Mouse (Mus musculus): ENCODE measurements at regions not wholly inside any gene's neighbourhood (a gene's known extent, or its start where the extent isn't known, plus 50 kb on each side); places are given as distances from the start of the nearest gene placed in this dataset.

DNA sequence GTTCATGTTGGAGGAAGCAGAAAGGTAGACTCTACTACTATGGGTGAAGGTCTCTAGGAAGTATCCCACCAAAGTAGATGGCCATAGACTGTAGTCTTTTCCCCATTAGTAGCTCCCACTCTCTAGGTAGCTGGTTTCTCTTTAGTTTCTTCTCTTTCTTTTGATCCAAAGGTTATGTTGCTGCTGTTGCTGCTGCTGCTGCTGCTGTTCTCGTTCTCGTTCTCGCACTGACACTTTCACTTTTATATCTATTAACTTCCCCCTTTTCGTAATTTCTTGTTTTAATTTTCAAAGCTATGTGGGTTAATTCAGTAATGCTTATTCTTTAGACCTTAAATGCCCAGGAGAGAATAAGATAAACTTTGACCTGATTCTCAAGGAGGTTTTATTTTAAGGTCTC lies 58.3 kb downstream of the Tmem100 start:
- H3K36me3 ChIP-seq = no peaks in the 10 kb centered on the region
- 74% methylated on average over 4 of the region's 4 CpGs for WGBS
- no peak for ATAC-seq (ENCODE audit: insufficient read depth, low FRiP score, low read depth)
- H3K4me2 ChIP-seq = no peak overlapping the region
- no peaks in the 10 kb centered on the region for H3K9me3 ChIP-seq
- no peak overlapping the region for H3K4me3 ChIP-seq (replicated peaks)
- H3K9ac ChIP-seq = no peak overlapping the region
- no peaks in the 10 kb centered on the region for H3K27me3 ChIP-seq (replicated peaks)
- no peaks in the 10 kb centered on the region for H3K4me1 ChIP-seq
- no peak overlapping the region for H3K27ac ChIP-seq

DNA sequence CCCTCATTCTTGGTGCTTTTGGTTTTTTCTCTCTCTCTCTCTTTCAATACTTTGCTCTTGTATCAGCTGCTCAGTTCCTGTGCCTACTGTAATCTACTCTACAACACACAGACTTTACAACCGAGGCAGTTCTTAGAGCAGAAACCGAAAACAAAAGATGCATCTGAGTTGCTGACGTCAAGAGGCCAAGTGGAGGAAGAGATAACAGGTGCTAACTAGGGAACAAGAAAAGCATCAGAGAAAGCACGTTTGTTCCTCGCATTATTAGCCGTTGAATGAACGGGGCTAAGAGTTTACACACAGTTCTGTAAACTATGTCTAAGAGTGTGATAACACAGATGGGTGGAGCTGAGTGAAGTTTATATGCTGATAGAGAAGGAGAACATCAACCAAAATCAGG lies 63.9 kb downstream of the Tmem100 start:
- WGBS = 46% methylated on average over 7 of the region's 7 CpGs
- no peaks in the 10 kb centered on the region for H3K36me3 ChIP-seq
- H3K27me3 ChIP-seq (replicated peaks) = no peaks in the 10 kb centered on the region
- H3K9me3 ChIP-seq = no peaks in the 10 kb centered on the region
- no peak for ATAC-seq (ENCODE audit: insufficient read depth, low FRiP score, low read depth)
- H3K4me2 ChIP-seq = no peak overlapping the region
- no peak overlapping the region for H3K27ac ChIP-seq
- no peak overlapping the region for H3K4me3 ChIP-seq (replicated peaks)
- H3K4me1 ChIP-seq = no peaks in the 10 kb centered on the region
- H3K9ac ChIP-seq = no peak overlapping the region

DNA sequence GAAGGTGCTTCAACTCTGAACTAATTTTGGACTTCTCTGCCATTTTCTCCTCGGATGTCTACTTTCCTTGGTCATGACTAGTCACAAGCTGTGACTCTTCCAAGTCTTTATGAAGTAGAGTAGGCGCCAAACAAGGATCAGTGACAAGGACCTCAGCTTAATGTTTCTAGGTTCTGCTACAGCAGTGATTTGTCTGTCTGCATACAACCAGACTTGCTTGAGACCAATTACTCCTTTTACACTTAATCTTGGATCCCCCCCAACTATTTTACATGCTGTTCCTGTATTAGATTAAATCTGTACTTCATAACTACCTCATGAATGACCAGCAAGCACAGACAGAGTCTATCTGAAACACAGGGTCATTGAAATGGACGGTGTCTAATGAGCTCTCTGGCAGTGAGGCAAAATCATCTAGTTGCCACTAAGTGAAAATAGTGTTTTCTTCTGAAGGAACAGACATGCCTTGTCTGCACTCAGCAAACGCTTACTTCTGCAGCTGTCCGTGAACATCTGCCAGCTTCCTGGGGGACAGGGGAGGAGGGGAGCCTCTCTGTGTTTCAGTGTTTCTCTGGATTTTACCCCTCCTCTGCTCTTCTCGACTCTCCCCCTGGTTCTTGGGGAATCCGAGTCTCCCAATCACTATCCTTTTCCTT lies 64.7 kb downstream of the Tmem100 start:
- ATAC-seq (ENCODE audit: insufficient read depth, low FRiP score, low read depth) = no peak
- H3K27ac ChIP-seq = no peak overlapping the region

DNA sequence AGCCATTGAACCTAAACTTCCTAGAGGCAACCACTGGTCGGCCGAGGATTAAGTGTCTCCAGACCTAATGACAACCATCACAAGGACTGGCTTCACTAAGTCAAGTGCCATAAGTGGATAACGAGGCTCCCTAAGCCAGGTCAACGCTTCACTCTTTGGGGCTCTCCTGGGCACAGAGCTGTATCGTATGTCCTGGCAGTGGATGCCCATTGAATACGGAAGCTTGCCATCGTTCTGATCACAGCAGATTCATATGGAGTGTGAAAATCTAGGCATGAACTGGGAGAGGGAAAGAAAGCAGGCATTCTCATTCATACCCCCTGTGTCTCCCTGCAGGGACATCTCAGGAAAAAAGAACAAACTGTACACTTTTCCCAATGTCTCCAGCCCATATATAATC lies 68.3 kb downstream of the Tmem100 start:
- ATAC-seq (ENCODE audit: insufficient read depth, low FRiP score, low read depth) = no peak
- no peak overlapping the region for H3K9ac ChIP-seq
- no peaks in the 10 kb centered on the region for H3K4me1 ChIP-seq
- H3K36me3 ChIP-seq = no peaks in the 10 kb centered on the region
- no peaks in the 10 kb centered on the region for H3K27me3 ChIP-seq (replicated peaks)
- H3K9me3 ChIP-seq = no peaks in the 10 kb centered on the region
- no peak overlapping the region for H3K4me2 ChIP-seq
- H3K27ac ChIP-seq = no peak overlapping the region
- 78% methylated on average over 7 of the region's 7 CpGs for WGBS
- H3K4me3 ChIP-seq (replicated peaks) = no peak overlapping the region

More for the DNA sequence above, 64.7 kb downstream of the Tmem100 start:
- no peaks in the 10 kb centered on the region for H3K9me3 ChIP-seq
- H3K4me3 ChIP-seq (replicated peaks) = no peak overlapping the region
- H3K27me3 ChIP-seq (replicated peaks) = no peaks in the 10 kb centered on the region
- 57% methylated on average over 7 of the region's 7 CpGs for WGBS
- no peaks in the 10 kb centered on the region for H3K4me1 ChIP-seq
- H3K36me3 ChIP-seq = no peaks in the 10 kb centered on the region
- no peak overlapping the region for H3K4me2 ChIP-seq
- H3K9ac ChIP-seq = no peak overlapping the region

DNA sequence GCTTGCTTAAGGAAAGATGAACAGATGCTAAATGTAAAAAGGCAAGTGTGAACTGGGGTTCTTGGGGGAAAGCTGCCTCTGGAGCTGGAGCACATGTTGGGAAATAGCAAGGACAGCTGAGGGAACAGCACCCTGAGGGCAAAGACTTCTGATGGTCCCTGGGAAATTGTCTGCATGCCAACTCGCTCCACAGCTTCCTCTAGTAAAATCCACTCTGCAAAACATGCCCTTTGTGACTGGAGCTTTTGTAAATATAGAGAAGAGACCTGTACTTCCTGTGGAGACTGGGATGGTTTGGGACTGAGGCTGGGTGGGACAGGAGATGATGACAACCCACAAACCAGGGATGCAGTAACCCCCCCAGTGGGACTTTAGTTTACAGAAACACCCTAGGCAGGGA lies 69.0 kb downstream of the Tmem100 start:
- Histone ChIP-seq H3K4me2 (no peak overlapping the region), H3K4me3 (replicated peaks) (no peak overlapping the region), H3K9ac (no peak overlapping the region), H3K36me3 (no peaks in the 10 kb centered on the region), H3K27me3 (replicated peaks) (no peaks in the 10 kb centered on the region), H3K4me1 (no peaks in the 10 kb centered on the region), H3K9me3 (no peaks in the 10 kb centered on the region), H3K27ac (no peak overlapping the region)
- no peak for ATAC-seq (ENCODE audit: insufficient read depth, low FRiP score, low read depth)
- WGBS = 35% methylated on average over 1 of the region's 1 CpGs

DNA sequence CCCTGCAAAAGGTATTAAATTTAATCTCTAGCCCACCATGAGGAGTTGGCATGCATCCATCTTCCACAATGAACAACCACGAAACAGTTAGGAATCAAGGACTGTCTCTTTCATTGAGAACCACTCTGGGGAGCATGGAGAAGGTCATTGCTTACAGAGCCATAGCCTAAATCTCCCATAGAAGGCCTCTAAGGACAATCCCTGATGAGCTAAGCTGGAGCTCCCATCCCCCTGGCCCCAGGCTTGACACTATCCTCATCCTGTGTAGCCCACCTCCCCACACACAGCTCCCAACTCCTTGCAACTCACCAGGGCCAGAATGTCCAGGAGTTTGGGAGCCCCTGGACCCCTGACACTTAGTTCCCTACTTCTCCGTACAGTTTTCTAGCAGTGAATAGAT lies 70.0 kb downstream of the Tmem100 start:
- Histone ChIP-seq H3K27me3 (replicated peaks) (no peaks in the 10 kb centered on the region), H3K27ac (no peak overlapping the region), H3K4me2 (no peak overlapping the region), H3K9ac (no peak overlapping the region), H3K9me3 (no peaks in the 10 kb centered on the region), H3K4me3 (replicated peaks) (no peak overlapping the region), H3K4me1 (no peaks in the 10 kb centered on the region), H3K36me3 (no peaks in the 10 kb centered on the region)
- ATAC-seq (ENCODE audit: insufficient read depth, low FRiP score, low read depth) = no peak
- WGBS = 77% methylated on average over 2 of the region's 2 CpGs

DNA sequence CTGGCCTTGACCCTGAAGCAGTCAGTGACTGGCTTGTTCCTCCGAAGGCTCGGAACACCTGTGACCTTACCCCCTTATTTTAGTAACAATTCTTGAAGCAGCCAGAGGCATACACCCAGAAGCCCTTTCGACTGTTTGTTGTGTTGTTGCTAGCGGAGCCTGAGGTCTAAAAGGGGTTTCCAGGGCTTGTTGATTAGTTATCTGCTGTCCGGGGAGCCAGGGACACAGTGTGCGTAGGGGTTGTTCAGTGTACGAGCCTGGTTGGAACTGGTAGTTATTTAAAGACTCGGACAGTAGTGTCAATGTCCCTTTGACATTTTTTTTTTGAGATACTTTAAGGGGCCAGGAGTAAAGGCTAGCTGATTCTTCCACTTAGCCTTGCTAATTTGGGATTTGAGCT lies 71.1 kb downstream of the Tmem100 start:
- no peak overlapping the region for H3K4me2 ChIP-seq
- H3K4me3 ChIP-seq (replicated peaks) = no peak overlapping the region
- H3K36me3 ChIP-seq = no peaks in the 10 kb centered on the region
- 74% methylated on average over 8 of the region's 8 CpGs for WGBS
- H3K9ac ChIP-seq = no peak overlapping the region
- H3K9me3 ChIP-seq = no peaks in the 10 kb centered on the region
- H3K4me1 ChIP-seq = no peaks in the 10 kb centered on the region
- no peak for ATAC-seq (ENCODE audit: insufficient read depth, low FRiP score, low read depth)
- H3K27me3 ChIP-seq (replicated peaks) = no peaks in the 10 kb centered on the region
- H3K27ac ChIP-seq = no peak overlapping the region

DNA sequence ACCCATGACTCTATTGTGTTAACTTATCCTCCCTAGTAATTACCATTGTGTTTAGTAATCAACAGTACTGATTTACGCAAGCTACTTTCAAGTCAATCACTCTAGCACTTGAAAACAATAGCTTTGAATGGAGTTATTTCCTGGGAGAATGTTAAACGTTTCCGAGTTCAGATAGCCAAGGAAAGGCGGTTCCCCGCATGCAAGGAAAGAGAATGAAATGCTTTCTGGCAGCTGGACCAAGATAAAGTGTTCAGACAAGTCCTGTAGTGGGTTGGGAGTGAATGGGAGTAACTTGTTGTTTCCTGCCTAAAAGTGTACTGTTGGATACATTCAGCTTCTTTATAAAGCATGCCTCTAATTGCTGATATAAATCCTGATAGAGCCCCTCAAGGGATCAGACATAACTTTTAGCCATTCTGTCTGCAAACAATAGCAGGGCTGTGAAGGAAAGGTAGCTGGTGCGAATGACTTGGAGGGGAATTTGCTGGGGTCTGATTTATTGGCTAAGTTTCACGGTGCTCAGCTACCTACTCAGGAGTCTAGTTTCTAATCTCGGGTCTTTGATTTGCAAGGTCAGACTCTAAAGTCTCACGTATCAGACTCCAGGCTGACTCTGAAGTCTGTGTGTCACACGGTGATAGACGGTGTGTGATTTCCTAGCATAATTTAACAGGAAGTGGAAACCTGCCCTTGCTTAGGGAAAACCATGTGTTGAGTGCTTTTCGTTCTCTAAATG lies 76.1 kb downstream of the Tmem100 start:
- Histone ChIP-seq H3K27me3 (replicated peaks) (no peaks in the 10 kb centered on the region), H3K27ac (0 out of 2 replicates have a peak overlapping the region, but pooled peaks have one; percentile 21), H3K4me3 (replicated peaks) (no peak overlapping the region), H3K9ac (no peak overlapping the region), H3K36me3 (no peaks in the 10 kb centered on the region), H3K9me3 (no peaks in the 10 kb centered on the region), H3K4me1 (no peaks in the 10 kb centered on the region), H3K4me2 (no peak overlapping the region)
- 39% methylated on average over 12 of the region's 12 CpGs for WGBS
- no peak for ATAC-seq (ENCODE audit: insufficient read depth, low FRiP score, low read depth)

DNA sequence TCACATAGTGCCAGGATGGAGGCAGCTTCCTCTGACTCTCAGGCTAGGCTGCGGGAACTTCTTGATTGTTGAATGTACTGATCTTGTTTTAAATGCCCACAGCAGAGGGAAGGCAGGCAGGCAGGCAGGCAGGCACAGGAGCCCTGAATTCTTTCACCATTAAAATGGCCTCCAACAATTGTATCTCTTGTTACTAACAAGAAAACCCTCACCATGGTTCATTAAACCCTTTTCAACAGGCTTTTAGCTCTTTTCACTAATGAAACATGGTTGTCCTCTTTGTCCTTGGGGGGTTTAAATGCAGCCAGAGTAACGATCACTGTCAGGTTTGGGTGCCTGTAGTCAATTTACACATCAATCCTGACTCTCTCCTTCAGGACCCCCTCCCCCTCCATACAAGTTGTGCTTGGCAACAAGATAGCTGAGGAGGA lies 77.8 kb upstream of the Gm45716 start:
- Histone ChIP-seq H3K27ac (no peak overlapping the region), H3K4me3 (replicated peaks) (no peak overlapping the region), H3K9ac (no peak overlapping the region), H3K9me3 (no peaks in the 10 kb centered on the region), H3K36me3 (no peaks in the 10 kb centered on the region), H3K4me1 (no peaks in the 10 kb centered on the region), H3K4me2 (no peak overlapping the region), H3K27me3 (replicated peaks) (no peaks in the 10 kb centered on the region)
- 53% methylated on average over 2 of the region's 2 CpGs for WGBS
- no peak for ATAC-seq (ENCODE audit: insufficient read depth, low FRiP score, low read depth)

DNA sequence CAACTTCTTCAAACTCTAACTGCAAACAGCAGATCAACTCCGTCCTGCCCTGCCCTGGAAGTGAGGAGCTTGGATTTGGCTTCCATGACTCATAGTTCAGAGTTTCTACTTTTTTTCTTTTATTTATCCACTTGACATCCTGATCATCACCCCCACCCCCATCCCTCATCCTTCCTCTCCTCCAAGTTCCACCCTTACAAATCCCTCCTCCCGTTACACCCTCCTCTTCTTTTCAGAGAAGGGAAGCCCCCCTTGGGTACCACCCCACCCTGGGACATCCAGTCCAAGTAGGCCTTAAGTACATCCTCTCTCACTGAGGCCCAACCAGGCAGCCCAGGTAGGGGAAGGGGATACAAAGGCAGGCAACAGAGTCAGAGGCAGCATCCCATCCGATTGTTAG lies 77.3 kb upstream of the Gm45716 start:
- 85% methylated on average over 3 of the region's 3 CpGs for WGBS
- no peak for ATAC-seq (ENCODE audit: insufficient read depth, low FRiP score, low read depth)
- H3K4me3 ChIP-seq (replicated peaks) = no peak overlapping the region
- no peaks in the 10 kb centered on the region for H3K9me3 ChIP-seq
- no peak overlapping the region for H3K4me2 ChIP-seq
- H3K27me3 ChIP-seq (replicated peaks) = no peaks in the 10 kb centered on the region
- no peaks in the 10 kb centered on the region for H3K4me1 ChIP-seq
- H3K27ac ChIP-seq = no peak overlapping the region
- no peak overlapping the region for H3K9ac ChIP-seq
- H3K36me3 ChIP-seq = no peaks in the 10 kb centered on the region

DNA sequence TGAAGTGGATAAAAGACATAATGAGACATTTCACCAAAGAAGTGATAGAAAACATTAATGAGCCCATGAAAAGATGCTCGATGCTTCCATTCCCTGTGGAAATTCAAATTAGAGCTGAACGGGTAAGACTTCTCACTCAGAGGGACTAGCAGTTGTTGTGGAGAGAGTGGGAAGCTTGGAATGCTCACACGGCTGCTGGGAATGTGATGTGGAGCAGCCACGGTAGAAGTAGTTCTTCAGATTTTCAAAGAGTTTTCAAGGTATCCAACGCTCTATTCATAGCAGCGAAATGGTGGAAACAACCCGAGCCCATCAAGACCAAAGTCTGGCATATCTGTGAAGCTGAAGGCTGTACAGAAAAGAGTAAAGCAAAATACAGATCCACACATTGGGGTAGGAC lies 75.3 kb upstream of the Gm45716 start:
- ATAC-seq (ENCODE audit: insufficient read depth, low FRiP score, low read depth) = no peak
- Histone ChIP-seq H3K9ac (no peak overlapping the region), H3K36me3 (no peaks in the 10 kb centered on the region), H3K9me3 (no peaks in the 10 kb centered on the region), H3K27ac (no peak overlapping the region), H3K27me3 (replicated peaks) (no peaks in the 10 kb centered on the region), H3K4me3 (replicated peaks) (no peak overlapping the region), H3K4me2 (no peak overlapping the region), H3K4me1 (0 out of 2 replicates have a peak, but pooled peaks cover 4% of the 10 kb centered on the region)
- WGBS = 86% methylated on average over 7 of the region's 7 CpGs

DNA sequence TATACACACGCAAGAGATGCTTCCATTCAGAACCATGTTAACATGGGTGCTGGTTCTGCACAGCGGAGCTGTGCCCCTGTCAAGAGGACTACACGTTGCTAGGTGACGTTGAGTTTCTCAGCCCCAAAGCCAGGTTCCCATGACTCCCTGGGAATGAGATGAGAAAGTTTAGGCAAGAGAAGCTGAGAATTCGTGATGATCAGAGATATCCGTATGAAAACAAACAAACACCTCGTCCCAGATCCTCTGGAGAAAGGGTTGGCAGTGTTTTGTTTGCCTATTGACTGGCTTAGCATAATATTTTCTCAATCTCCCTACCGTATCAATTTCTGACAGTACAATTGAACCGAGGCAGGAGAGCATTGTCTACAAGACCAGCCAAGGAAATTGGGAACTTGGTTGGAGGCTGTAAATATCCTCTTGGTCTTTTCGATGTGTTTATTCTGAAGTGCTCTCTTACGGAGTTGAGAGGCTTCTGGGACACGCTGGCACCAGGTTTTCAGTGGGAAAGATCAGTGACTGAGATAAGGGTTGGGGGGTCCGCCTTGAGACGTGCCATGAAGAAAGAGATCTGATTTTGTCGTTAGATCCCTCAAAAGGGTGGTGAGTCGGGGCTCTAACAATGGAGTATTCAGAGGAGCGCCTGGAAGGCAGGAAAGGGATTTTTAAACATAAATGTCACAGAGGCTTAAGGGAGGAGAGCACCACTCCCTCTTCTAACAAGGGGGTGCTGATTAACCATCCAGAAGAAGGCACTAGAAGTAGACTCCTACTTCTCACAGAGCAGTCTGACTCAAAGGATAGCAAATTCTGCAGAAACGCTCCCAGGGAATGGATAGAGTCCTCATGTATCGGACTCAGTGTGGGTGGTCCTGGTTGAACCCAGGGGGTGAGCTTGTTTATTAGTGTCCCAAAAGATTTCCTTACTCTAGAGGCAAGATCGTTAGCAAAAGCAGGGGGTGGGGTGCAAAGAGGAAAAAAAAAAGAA lies 70.5 kb upstream of the Gm45716 start:
- 0 out of 2 replicates have a peak, but pooled peaks have one; percentile 10 for ATAC-seq (ENCODE audit: insufficient read depth, low FRiP score, low read depth)
- Histone ChIP-seq H3K9me3 (no peaks in the 10 kb centered on the region), H3K4me1 (0 out of 2 replicates have a peak, but pooled peaks cover 7% of the 10 kb centered on the region), H3K4me3 (replicated peaks) (no peak overlapping the region), H3K9ac (no peak overlapping the region), H3K36me3 (no peaks in the 10 kb centered on the region), H3K27ac (peak overlapping the region; percentile 80), H3K27me3 (replicated peaks) (no peaks in the 10 kb centered on the region), H3K4me2 (peak overlapping the region; percentile 16)
- 31% methylated on average over 20 of the region's 20 CpGs for WGBS

Data from stomach, embryonic 15.5 days (tissue).